Mouse (Mus musculus): ENCODE data around the gene Icosl. TPM values are rescaled to one million over a fixed set of nuclear protein-coding genes. Genes with fewer than 3 reads are reported as not detected.

Icosl gene
- total and polyA plus RNA-seq, 3 experiments = 0.64 to 1.5 (median 1.3) TPM

- no peak overlapping the region for H3K9ac ChIP-seq (ENCODE audit: insufficient read depth, low read depth)
These were observed 18.0 kb downstream of the Icosl start for GRCm38 (mm10) chr10:78087101-78087511.

GRCm38 (mm10) chr10:78090246-78090645 is 21.1 kb downstream of the Icosl start:
- TF ChIP-seq POLR2AphosphoS2 (IDR thresholded peaks at IDR 0.05; ENCODE audit: low read depth, low read length) (no peak), ZC3H11A (IDR thresholded peaks at IDR 0.05; ENCODE audit: low read depth, low read length) (no peak), ELF1 (IDR thresholded peaks at IDR 0.05; ENCODE audit: low read depth, low read length) (no peak), MEF2A (IDR thresholded peaks at IDR 0.05; ENCODE audit: borderline replicate concordance, low read depth, low read length) (no peak)

More at GRCm38 (mm10) chr10:78087101-78087511, 18.0 kb downstream of the Icosl start:
- TF ChIP-seq BHLHE40 (IDR thresholded peaks at IDR 0.05; ENCODE audit: low read depth, low read length) (peak; percentile 89), SIN3A (IDR thresholded peaks at IDR 0.05; ENCODE audit: low read length) (peak; percentile 33), ELF1 (IDR thresholded peaks at IDR 0.05; ENCODE audit: low read depth, low read length) (peak; percentile 84), UBTF (IDR thresholded peaks at IDR 0.05; ENCODE audit: low read depth, low read length) (no peak), HCFC1 (IDR thresholded peaks at IDR 0.05; ENCODE audit: low read depth, low read length) (peak; percentile 50), CHD1 (IDR thresholded peaks at IDR 0.05; ENCODE audit: low read depth, low read length) (no peak), E2F4 (IDR thresholded peaks at IDR 0.05; ENCODE audit: insufficient replicate concordance, low read depth, low read length) (no peak), RAD21 (IDR thresholded peaks at IDR 0.05; ENCODE audit: low read depth, low read length) (no peak; the same call in none of the 2 replicates), TCF12 (IDR thresholded peaks at IDR 0.05; ENCODE audit: low read depth, low read length) (peak; percentile 91), MXI1 (IDR thresholded peaks at IDR 0.05; ENCODE audit: low read depth, low read length) (no peak; the same call in 1 of the 2 replicates), MAFK (IDR thresholded peaks at IDR 0.05; ENCODE audit: insufficient replicate concordance, low read length) (peak; percentile 81), CHD2 (IDR thresholded peaks at IDR 0.05; ENCODE audit: low read length) (peak; percentile 93), CTCF (conservative IDR thresholded peaks at IDR 0.05 in 1 of 2, IDR thresholded peaks at IDR 0.05 in 1 of 2; ENCODE audit: low read depth in 2 of 2, low read length in 2 of 2) (no peak), MAZ (IDR thresholded peaks at IDR 0.05; ENCODE audit: low read depth, low read length) (peak; percentile 70; the same call in 1 of the 2 replicates), MYC (IDR thresholded peaks at IDR 0.05; ENCODE audit: low read depth, low read length) (0 out of 2 replicates have a peak, but pooled peaks have one; percentile 51), TBP (conservative IDR thresholded peaks at IDR 0.05; ENCODE audit: low read depth, low read length) (no peak), POLR2A (IDR thresholded peaks at IDR 0.05; ENCODE audit: low read depth, low read length) (0 out of 2 replicates have a peak, but pooled peaks have one; percentile 13), IRF4 (IDR thresholded peaks at IDR 0.05; ENCODE audit: low read depth, low read length) (peak; percentile 99), MEF2A (IDR thresholded peaks at IDR 0.05; ENCODE audit: borderline replicate concordance, low read depth, low read length) (peak; percentile 87), JUN (IDR thresholded peaks at IDR 0.05; ENCODE audit: insufficient read depth, low read depth, low read length) (peak; percentile 36; the same call in 1 of the 2 replicates), KAT2A (IDR thresholded peaks at IDR 0.05; ENCODE audit: insufficient replicate concordance, low read length) (0 out of 2 replicates have a peak, but pooled peaks have one; percentile 61), JUND (conservative IDR thresholded peaks at IDR 0.05; ENCODE audit: low read depth, low read length) (peak; percentile 22; the same call in 1 of the 2 replicates), EP300 (IDR thresholded peaks at IDR 0.05; ENCODE audit: low read length) (peak; percentile 99), NELFE (IDR thresholded peaks at IDR 0.05; ENCODE audit: low read depth, low read length) (peak; percentile 34; the same call in 1 of the 2 replicates), ZKSCAN1 (IDR thresholded peaks at IDR 0.05; ENCODE audit: borderline replicate concordance, low read depth, low read length) (no peak), NRF1 (IDR thresholded peaks at IDR 0.05; ENCODE audit: low read depth, low read length) (peak; percentile 60), USF1 (IDR thresholded peaks at IDR 0.05; ENCODE audit: low read depth, low read length) (no peak), ZNF384 (IDR thresholded peaks at IDR 0.05; ENCODE audit: low read depth, low read length) (no peak), RCOR1 (conservative IDR thresholded peaks at IDR 0.05; ENCODE audit: low read depth, low read length) (peak; percentile 96), ZMIZ1 (IDR thresholded peaks at IDR 0.05; ENCODE audit: low read depth, low read length) (no peak), ETS1 (conservative IDR thresholded peaks at IDR 0.05; ENCODE audit: low read depth, low read length) (peak; percentile 92), USF2 (conservative IDR thresholded peaks at IDR 0.05; ENCODE audit: low read depth, low read length) (0 out of 2 replicates have a peak, but pooled peaks have one; percentile 9), MAX (IDR thresholded peaks at IDR 0.05; ENCODE audit: low read length) (peak; percentile 75), SMC3 (IDR thresholded peaks at IDR 0.05; ENCODE audit: low read depth, low read length) (peak; percentile 25), ZC3H11A (IDR thresholded peaks at IDR 0.05; ENCODE audit: low read depth, low read length) (no peak)
- Histone ChIP-seq H3K27ac (ENCODE audit: insufficient read depth, low read depth) (peak overlapping the region; percentile 90), H3K36me3 (replicated peaks in 1 of 2; ENCODE audit: control insufficient read depth in 1 of 2, insufficient read depth in 1 of 2, low read length in 1 of 2) (no peaks in the 10 kb centered on the region), H3K4me3 (replicated peaks in 1 of 3; ENCODE audit: low read depth in 2 of 3, low read length in 2 of 3, poor library complexity in 1 of 3) (no peak overlapping the region), H3K4me1 (ENCODE audit: control insufficient read depth in 1 of 2, insufficient read depth in 2 of 2) (peaks cover 26 to 58% of the 10 kb centered on the region in 2 experiments), H3K27me3 (replicated peaks) (peaks cover 38% of the 10 kb centered on the region), H3K4me2 (ENCODE audit: insufficient read depth, low read depth, poor library complexity, severe bottlenecking) (peak overlapping the region; percentile 83), H3K9me3 (replicated peaks; ENCODE audit: low read length) (peaks cover 4% of the 10 kb centered on the region), H3K79me2 (replicated peaks; ENCODE audit: control insufficient read depth, extremely low read depth, insufficient read depth, poor library complexity, severe bottlenecking) (no peaks in the 10 kb centered on the region)
- in situ Hi-C loops (cut with MboI; ENCODE audit: low pct_ligation_motif_present, low pct_unique_long_range_greater_than_20kb, low sequenced_read_pairs) = no loop called here
- dilution Hi-C loops (cut with MboI; ENCODE audit: extremely low pct_ligation_motif_present, extremely low pct_unique_long_range_greater_than_20kb, low sequenced_read_pairs) = no loop called here
- peak; percentile 96 for DNase-seq (ENCODE audit: extremely low read depth)

More at GRCm38 (mm10) chr10:78090246-78090645, 21.1 kb downstream of the Icosl start:
- Histone ChIP-seq H3K27me3 (replicated peaks) (peaks cover 56% of the 10 kb centered on the region), H3K27ac (ENCODE audit: insufficient read depth, low read depth) (no peak overlapping the region), H3K9ac (ENCODE audit: insufficient read depth, low read depth) (no peak overlapping the region), H3K36me3 (replicated peaks in 1 of 2; ENCODE audit: control insufficient read depth in 1 of 2, insufficient read depth in 1 of 2, low read length in 1 of 2) (no peaks in the 10 kb centered on the region), H3K4me3 (replicated peaks in 1 of 3; ENCODE audit: low read depth in 2 of 3, low read length in 2 of 3, poor library complexity in 1 of 3) (no peak overlapping the region), H3K9me3 (replicated peaks; ENCODE audit: low read length) (peaks cover 8% of the 10 kb centered on the region), H3K4me1 (ENCODE audit: control insufficient read depth in 1 of 2, insufficient read depth in 2 of 2) (peaks cover 35 to 77% of the 10 kb centered on the region in 2 experiments), H3K4me2 (ENCODE audit: insufficient read depth, low read depth, poor library complexity, severe bottlenecking) (no peak overlapping the region), H3K79me2 (replicated peaks; ENCODE audit: control insufficient read depth, extremely low read depth, insufficient read depth, poor library complexity, severe bottlenecking) (no peaks in the 10 kb centered on the region)
- in situ Hi-C loops (cut with MboI; ENCODE audit: low pct_ligation_motif_present, low pct_unique_long_range_greater_than_20kb, low sequenced_read_pairs) = loop anchor here (10.0 kb wide), 1 partner anchor 55 kb away; no protein-coding TSS in a partner anchor
- dilution Hi-C loops (cut with MboI; ENCODE audit: extremely low pct_ligation_motif_present, extremely low pct_unique_long_range_greater_than_20kb, low sequenced_read_pairs) = no loop called here
- DNase-seq (ENCODE audit: extremely low read depth) = no peak

Measured in CH12.LX (cell line).